Mouse (Mus musculus): ENCODE measurements around the gene Irak3. TPM values are rescaled to one million over a fixed set of nuclear protein-coding genes. Genes with fewer than 3 reads are reported as not detected.

Gene Irak3
- polyA plus RNA-seq, 1 experiment from 2014 or later, result 1.1 TPM

DNA sequence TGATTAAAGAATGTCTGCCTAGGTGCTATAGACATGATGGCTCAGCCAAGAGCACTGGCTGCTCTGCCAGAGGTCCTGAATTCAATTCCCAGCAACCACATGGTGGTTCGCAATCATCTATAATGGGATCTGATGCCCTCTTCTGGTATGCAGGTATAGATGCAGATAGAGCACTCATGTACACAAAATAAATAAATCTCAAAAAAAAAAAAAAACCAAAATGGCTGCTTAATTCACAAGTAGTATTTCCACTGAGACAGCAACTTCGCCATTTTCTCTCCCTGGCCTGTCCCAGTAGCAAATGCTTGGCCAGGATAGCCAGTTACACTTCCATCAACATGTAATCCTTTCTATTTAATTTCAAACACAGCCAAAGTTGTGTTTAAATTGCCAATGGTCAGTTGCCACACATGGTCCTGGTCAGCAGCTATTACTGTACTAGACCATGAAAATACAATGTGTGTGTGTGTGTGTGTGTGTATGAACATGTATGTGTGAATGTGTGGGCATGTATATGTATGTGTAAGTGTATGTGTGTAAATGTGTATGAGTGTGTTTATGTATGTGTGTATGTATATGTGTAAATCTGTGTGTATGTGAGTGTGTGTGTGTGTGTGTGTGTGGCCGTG is 90.1 kb downstream of the Irak3 start:
- DNase-seq (ENCODE audit: low spot score), result no peak

DNA sequence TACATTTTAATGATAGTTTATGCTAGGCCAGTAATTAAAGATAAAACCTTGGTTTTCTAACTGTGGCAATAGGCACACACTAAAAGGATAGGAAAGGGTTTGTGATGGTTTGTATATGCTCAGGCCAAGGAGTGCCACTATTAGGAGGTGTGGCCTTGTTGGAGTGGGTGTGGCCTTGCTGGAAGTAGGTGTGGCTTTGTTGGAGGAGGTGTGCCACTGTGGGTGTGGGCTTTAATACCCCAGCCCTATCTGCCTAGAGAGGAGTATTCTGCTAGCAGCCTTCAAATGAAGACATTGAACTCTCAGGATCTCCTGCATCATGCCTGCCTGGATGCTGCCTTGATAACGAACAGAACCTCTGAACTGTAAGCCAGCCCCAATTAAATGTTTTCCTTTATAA is 101.1 kb downstream of the Irak3 start:
- DNase-seq (ENCODE audit: low spot score), result no peak

DNA sequence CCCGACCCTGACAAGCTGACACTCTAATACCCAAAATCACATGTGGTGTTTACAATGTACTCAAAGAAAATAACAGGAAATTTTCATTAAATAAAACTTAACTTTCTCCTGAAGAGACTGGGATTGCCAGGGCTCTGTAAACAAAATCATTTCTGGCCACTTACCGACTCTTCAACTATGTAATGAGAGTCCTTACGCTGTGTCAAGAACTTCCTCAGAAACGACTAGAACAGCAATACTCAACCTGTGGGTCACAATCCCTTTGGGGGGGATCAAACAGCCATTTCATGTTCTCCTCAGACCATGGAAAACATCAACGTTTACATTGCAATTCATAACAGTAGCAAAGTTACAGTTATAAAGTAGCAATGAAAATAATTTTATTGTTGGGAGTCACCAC is 104.4 kb downstream of the Irak3 start:
- no peak for DNase-seq (ENCODE audit: low spot score)

DNA sequence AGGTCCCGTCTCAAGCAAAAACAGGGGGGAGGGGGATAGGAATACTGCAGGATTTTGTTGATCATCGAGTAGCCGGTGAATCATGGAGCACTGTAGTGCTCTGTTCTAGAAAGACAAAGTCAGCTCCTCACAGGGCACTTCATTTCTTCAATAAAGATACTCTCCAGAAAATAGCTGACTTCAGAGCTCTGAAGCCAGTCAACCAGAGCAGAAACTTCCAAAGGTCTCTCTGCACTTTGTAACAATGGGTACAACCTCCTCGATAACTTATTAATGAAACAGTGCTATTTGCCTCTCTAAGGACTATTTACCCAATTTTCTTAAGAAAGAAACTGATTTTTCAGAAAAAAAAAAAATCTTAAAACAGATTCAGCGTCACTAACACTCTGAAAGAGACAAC is 106.2 kb downstream of the Irak3 start:
- no peak for DNase-seq (ENCODE audit: low spot score)

- DNase-seq (ENCODE audit: low spot score), result no peak
Measured at GRCm38 (mm10) chr10:120095136-120095535, 106.8 kb downstream of the Irak3 start.

DNA sequence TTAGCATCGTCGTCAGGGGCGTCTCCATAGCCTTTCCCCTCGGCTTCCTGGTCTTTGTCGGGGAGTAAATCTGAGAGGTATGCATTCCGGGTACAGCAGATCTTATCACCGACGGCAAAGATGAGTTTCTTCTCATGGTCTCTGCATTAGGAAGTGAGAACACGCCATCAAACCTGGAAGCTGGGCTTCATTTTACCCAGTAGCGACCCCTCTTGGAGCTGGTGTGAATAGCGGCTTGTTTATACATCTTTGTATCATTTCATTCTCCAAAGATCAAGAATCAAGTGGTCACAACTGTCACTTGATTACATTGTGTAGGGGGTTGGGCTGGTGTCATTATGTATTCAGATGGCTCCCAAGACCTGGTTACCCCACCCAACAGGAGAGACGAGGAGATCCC is 109.4 kb downstream of the Irak3 start:
- no peak for DNase-seq (ENCODE audit: low spot score)

Other genes starting within 250 kb of the Irak3 start
- 12.1 and 12.8 TPM in 2 replicates for gene Helb, start 89.1 kb downstream of the Irak3 start, polyA plus RNA-seq (2015; fragmentation: Nextera tagmentation; extraction: Ambion mirVana)
- gene Tmbim4, start 540 bp downstream of the Irak3 start, polyA plus RNA-seq (2015; fragmentation: Nextera tagmentation; extraction: Ambion mirVana), result 120 and 127 TPM in 2 replicates
- gene Llph, start 24.9 kb upstream of the Irak3 start, polyA plus RNA-seq (2015; fragmentation: Nextera tagmentation; extraction: Ambion mirVana), result 67.9 and 74.0 TPM in 2 replicates